Mouse (Mus musculus) myocyte (in vitro differentiated cells): ENCODE data around the gene Trp53i13. TPM values are rescaled to one million over a fixed set of nuclear protein-coding genes. Genes with fewer than 3 reads are reported as not detected.
"Not testable (repeated sequence)": the region's sequence is repeated elsewhere in the genome, so short reads cannot be mapped to it uniquely, and the experiment has no call there.

Experiments
- H3K27me3 ChIP-seq: one replicate; pipeline ENCODE4 v1.6.1; 2011; ENCODE audit not compliant: control insufficient read depth, insufficient read depth, insufficient read length
- H3K36me3 ChIP-seq: one replicate; pipeline ENCODE4 v1.6.1; 2011; ENCODE audit not compliant: control insufficient read depth, insufficient read depth
- H3K4me2 ChIP-seq: one replicate; pipeline ENCODE4 v1.6.1; 2011; ENCODE audit warnings: low read depth, control low read depth
- H3K4me3 ChIP-seq: one replicate; pipeline ENCODE4 v1.5.1; 2011; ENCODE audit warnings: mild to moderate bottlenecking, control low read depth, moderate library complexity
- H3K79me2 ChIP-seq: one replicate; pipeline ENCODE4 v1.6.1; 2011; ENCODE audit not compliant: control insufficient read depth, insufficient read depth
- H3ac ChIP-seq: one replicate; pipeline ENCODE4 v1.6.1; 2011; ENCODE audit not compliant: control insufficient read depth, insufficient read length
- CEBPB ChIP-seq: IDR thresholded peaks from 2 replicates; pipeline ENCODE4 v1.6.1; 2011; ENCODE audit warnings: mild to moderate bottlenecking, moderate library complexity; ENCODE audit not compliant: poor library complexity, insufficient read depth, severe bottlenecking
- E2F4 ChIP-seq: IDR thresholded peaks from one replicate; pipeline ENCODE4 v1.6.1; 2011; ENCODE audit warnings: mild to moderate bottlenecking, control low read depth, moderate library complexity; ENCODE audit not compliant: insufficient read depth
- MAX ChIP-seq: IDR thresholded peaks from one replicate; pipeline ENCODE4 v1.6.1; 2011; ENCODE audit warnings: low read depth, mild to moderate bottlenecking, control low read depth
- MYOD1 ChIP-seq, 3 experiments: IDR thresholded peaks; one replicate each; pipeline ENCODE4 v1.6.1; 2011; ENCODE audit warnings: control low read depth in 2 of 3, low read depth in 2 of 3, mild to moderate bottlenecking in 2 of 3, moderate library complexity in 1 of 3; ENCODE audit not compliant: insufficient read length in 2 of 3, control insufficient read depth in 1 of 3
- MYOG ChIP-seq, 3 experiments: IDR thresholded peaks; one replicate each; pipeline ENCODE4 v1.6.1; 2011; ENCODE audit warnings: control low read depth in 2 of 3, low read depth in 2 of 3, mild to moderate bottlenecking in 2 of 3; ENCODE audit not compliant: insufficient read length in 2 of 3, control insufficient read depth in 1 of 3, insufficient read depth in 1 of 3
- POLR2A ChIP-seq: IDR thresholded peaks from one replicate; pipeline ENCODE4 v1.6.1; 2011; ENCODE audit warnings: low read depth, mild to moderate bottlenecking, control low read depth, moderate library complexity; ENCODE audit not compliant: insufficient read length
- POLR2AphosphoS2 ChIP-seq: IDR thresholded peaks from one replicate; pipeline ENCODE4 v1.6.1; 2011; ENCODE audit warnings: low read depth, control low read depth; ENCODE audit not compliant: insufficient read length
- REST ChIP-seq: IDR thresholded peaks from one replicate; pipeline ENCODE4 v1.6.1; 2011; ENCODE audit warnings: mild to moderate bottlenecking, control low read depth, moderate library complexity; ENCODE audit not compliant: insufficient read depth, insufficient read length
- SRF ChIP-seq: IDR thresholded peaks from one replicate; pipeline ENCODE4 v1.6.1; 2011; ENCODE audit warnings: low read depth; ENCODE audit not compliant: control insufficient read depth, insufficient read length
- TCF12 ChIP-seq: IDR thresholded peaks from one replicate; pipeline ENCODE4 v1.6.1; 2011; ENCODE audit warnings: mild to moderate bottlenecking, control low read depth; ENCODE audit not compliant: poor library complexity, insufficient read depth, severe bottlenecking
- TCF3 ChIP-seq: IDR thresholded peaks from one replicate; pipeline ENCODE4 v1.6.1; 2011; ENCODE audit warnings: low read depth, control low read depth; ENCODE audit not compliant: insufficient read length
- USF1 ChIP-seq: IDR thresholded peaks from one replicate; pipeline ENCODE4 v1.6.1; 2011; ENCODE audit warnings: low read depth, mild to moderate bottlenecking, control low read depth, moderate library complexity
- polyA plus RNA-seq: library from polyadenylated mRNA; unstranded; fragments of >200 nt; fragmentation: generic; extraction: Trizol; gene quantifications from one replicate; pipeline ENCODE4 v1.2.1, GENCODE M21; 2012; ENCODE audit warnings: missing spikeins

Gene Trp53i13
- polyA plus RNA-seq, 1 experiment: 23.7 TPM

DNA sequence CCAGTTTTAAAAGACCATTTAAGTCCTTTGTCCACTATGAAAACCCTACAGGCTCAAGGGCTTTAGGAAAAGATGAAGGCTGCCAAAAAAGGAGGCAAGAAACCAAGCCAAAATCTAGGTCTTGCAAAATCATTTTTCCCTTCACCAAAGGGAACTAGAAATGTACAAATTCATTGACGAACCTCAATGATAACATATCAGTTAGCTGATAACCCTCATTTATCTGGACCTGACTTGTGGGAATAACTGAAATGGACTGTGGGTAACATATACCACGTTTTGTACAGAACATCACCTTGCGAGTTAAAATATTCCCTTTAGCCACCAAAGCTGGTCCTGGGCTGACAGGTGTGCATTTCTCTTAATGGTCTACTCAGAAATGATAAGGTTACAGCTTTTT is 13.9 kb upstream of the Trp53i13 start:
- no peaks in the 10 kb centered on the region for H3K79me2 ChIP-seq
- H3K4me2 ChIP-seq: no peak overlapping the region
- H3K4me3 ChIP-seq: no peak overlapping the region
- H3K36me3 ChIP-seq: no peaks in the 10 kb centered on the region
- TF ChIP-seq SRF (no peak), POLR2A (no peak), POLR2AphosphoS2 (no peak)
- H3ac ChIP-seq: no peak overlapping the region
- no peaks in the 10 kb centered on the region for H3K27me3 ChIP-seq

DNA sequence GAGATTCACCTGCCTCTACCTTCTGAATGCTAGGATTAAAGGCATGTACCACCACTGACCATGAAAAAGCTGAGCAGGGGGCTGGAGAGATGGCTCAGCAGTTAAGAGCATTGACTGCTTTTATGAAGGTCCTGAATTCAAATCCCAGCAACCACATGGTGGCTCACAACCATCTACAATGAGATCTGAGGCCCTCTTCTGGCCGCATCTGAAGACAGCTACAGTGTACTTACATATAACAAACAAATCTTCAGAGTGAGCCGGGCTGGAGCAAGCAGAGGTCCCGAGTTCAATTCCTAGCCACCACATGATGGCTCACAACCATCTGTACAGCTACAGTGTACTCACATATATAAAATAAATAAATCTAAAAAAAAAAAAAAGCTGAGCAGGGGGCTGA is 12.6 kb upstream of the Trp53i13 start:
- not testable (repeated sequence) for H3K79me2 ChIP-seq, H3ac ChIP-seq, H3K36me3 ChIP-seq, H3K27me3 ChIP-seq, H3K4me3 ChIP-seq, H3K4me2 ChIP-seq

DNA sequence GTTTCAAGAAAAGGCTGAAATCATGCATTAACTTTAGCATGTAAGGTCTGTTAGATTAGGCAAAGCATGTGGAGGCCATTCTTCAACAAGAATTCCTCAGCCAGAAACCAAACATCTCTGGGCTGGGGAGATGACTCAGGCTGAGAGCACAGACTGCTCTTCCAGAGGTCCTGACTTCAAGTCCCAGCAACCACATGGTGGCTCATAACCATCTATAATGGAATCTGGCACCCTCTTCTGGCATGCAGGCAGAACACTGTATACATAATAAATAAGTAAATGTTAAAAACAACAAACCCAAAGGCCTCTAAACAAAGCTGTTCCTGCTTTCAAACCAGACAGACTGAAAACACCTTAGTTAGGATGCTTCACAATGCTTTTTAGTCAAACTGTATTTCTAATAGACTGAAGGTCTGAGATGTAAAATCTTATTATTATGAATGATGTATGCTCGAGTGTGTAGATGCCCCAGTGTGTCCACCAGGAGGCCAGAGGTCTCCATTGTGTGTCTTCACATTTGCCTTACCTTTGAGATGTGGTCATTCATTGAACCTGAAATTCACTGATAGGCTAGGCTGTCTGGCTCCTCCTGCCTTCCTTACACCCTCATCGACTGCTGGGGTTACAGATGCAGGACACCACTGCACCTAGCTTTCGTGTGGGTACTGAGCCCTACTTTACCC is 10.2 kb upstream of the Trp53i13 start:
- no peaks in the 10 kb centered on the region for H3K27me3 ChIP-seq
- no peaks in the 10 kb centered on the region for H3K79me2 ChIP-seq
- H3K36me3 ChIP-seq: no peaks in the 10 kb centered on the region
- no peak overlapping the region for H3K4me3 ChIP-seq
- TF ChIP-seq USF1 (no peak), CEBPB (no peak), POLR2AphosphoS2 (peak; percentile 46)
- H3K4me2 ChIP-seq: no peak overlapping the region
- no peak overlapping the region for H3ac ChIP-seq

DNA sequence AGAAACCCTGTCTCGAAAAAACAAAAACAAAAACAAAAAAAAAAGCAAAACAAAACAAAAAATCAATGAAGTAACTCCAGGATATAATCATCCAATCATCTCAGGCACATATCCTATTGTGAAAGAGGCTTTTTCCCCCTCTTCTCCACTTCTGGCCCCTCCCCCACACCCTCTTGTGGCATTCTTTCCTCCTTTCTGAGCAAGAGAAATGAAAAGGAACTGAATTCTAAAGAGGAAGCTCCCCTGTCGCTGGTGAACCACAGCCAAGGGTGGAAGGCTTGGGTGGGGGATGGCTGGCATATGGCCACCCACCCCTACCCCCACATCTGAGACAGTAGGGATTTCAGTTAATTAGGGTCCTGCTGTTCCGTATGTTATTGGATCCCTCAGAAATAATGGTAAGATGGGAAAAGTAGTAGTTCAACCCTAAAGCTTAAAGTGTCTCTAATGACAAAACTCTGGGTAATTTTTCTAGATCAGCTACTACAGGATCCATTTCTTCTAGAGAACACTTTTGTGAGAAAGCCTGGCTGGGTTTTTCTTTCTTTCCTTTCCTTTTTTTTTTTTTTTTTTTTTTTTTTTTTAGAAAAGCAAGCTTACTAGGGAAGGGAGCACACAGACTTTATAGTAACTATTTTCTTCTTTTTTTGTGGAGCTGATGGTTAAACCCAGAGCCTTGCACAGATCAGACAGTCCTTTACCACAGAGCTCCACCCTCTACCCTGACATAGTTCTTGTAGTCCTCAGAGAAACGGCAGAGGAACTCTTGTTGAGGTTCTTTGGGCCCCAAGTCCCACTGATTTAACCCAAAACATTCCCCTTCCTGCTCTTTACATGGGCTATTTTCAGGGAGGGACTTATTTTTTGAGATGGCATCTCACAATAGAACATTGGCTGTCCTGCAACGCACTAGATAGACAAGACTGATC is 5.1 kb upstream of the Trp53i13 start:
- Histone ChIP-seq H3K79me2 (no peaks in the 10 kb centered on the region), H3K27me3 (no peaks in the 10 kb centered on the region), H3K36me3 (no peaks in the 10 kb centered on the region), H3ac (no peak overlapping the region), H3K4me2 (no peak overlapping the region), H3K4me3 (no peak overlapping the region)
- TF ChIP-seq MYOG (IDR thresholded peaks at IDR 0.05; ENCODE audit: control insufficient read depth in 1 of 3, insufficient read depth in 1 of 3, insufficient read length in 2 of 3, low read depth in 2 of 3): no peak
- TF ChIP-seq CEBPB: no peak
- no peak for TF ChIP-seq SRF
- no peak for TF ChIP-seq POLR2A
- TF ChIP-seq USF1: no peak
- no peak for TF ChIP-seq MYOD1 (IDR thresholded peaks at IDR 0.05; ENCODE audit: control insufficient read depth in 1 of 3, insufficient read length in 2 of 3, low read depth in 2 of 3)
- no peak for TF ChIP-seq E2F4
- no peak for TF ChIP-seq TCF3
- no peak for TF ChIP-seq REST
- TF ChIP-seq POLR2AphosphoS2: no peak
- no peak for TF ChIP-seq TCF12
- TF ChIP-seq MAX: no peak

DNA sequence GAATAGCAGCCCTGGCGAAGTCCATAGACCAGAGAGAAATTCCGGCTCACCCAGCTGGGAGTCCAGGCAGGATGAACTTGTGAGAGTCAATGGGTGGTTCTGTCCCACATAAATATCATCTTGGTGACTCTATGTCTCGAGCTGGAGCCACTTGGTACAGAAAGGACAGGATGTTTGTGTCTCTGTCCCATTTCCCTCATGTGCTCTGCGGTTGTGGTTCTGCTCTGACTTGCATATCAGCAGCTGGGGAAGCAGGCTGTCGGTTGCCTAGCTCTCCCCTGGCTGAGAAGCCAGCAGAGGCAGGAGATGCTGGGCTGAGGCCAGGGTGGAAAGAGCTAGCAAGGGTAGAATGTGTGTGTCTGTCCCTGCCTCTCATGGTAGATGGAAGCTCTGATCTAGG is 3.3 kb upstream of the Trp53i13 start, which contains the start of gene Gm10392:
Gene Gm10392 (minus strand): TSS at position 156 of the 400 bp plus-strand sequence.
- Histone ChIP-seq H3K36me3 (no peaks in the 10 kb centered on the region), H3K4me2 (no peak within 1 kb of the TSS), H3ac (no peak within 1 kb of the TSS), H3K27me3 (no peaks in the 10 kb centered on the region), H3K79me2 (no peaks in the 10 kb centered on the region), H3K4me3 (no peak within 1 kb of the TSS)
- TF ChIP-seq POLR2AphosphoS2 (no peak), CEBPB (no peak), USF1 (no peak), TCF3 (no peak), REST (no peak), POLR2A (no peak), MAX (no peak), MYOG (IDR thresholded peaks at IDR 0.05; ENCODE audit: control insufficient read depth in 1 of 3, insufficient read depth in 1 of 3, insufficient read length in 2 of 3, low read depth in 2 of 3) (no peak), TCF12 (no peak), MYOD1 (IDR thresholded peaks at IDR 0.05; ENCODE audit: control insufficient read depth in 1 of 3, insufficient read length in 2 of 3, low read depth in 2 of 3) (no peak), SRF (no peak), E2F4 (no peak)
